Mouse (Mus musculus) kidney, embryonic 15.5 days (tissue): ENCODE data around the gene Pak6. TPM values are rescaled to one million over a fixed set of nuclear protein-coding genes. Genes with fewer than 3 reads are reported as not detected.

Source experiments
- ATAC-seq: fragments of 200-750 bp; cut with Nextera tagmentation; replicated peaks from 2 replicates; pipeline ENCODE4 v1.8.0; 2017; ENCODE audit warnings: moderate TSS enrichment; ENCODE audit not compliant: low FRiP score
- H3K27ac ChIP-seq: fragments of 300-500 bp; sonication (generic); 2 replicates; pipeline ENCODE4 v1.5.1; 2015; ENCODE audit warnings: mild to moderate bottlenecking, inconsistent platforms
- H3K27me3 ChIP-seq: fragments of 300-500 bp; sonication (generic); 2 replicates; pipeline ENCODE4 v1.6.1; 2015; ENCODE audit warnings: inconsistent platforms
- H3K36me3 ChIP-seq: fragments of 300-500 bp; sonication (generic); 2 replicates; pipeline ENCODE4 v1.6.1; 2015; ENCODE audit warnings: inconsistent platforms
- H3K4me1 ChIP-seq: fragments of 300-500 bp; sonication (generic); 2 replicates; pipeline ENCODE4 v1.6.1; 2015; ENCODE audit warnings: inconsistent platforms
- H3K4me2 ChIP-seq: fragments of 300-500 bp; sonication (generic); 2 replicates; pipeline ENCODE4 v1.6.1; 2015; ENCODE audit warnings: moderate library complexity, mild to moderate bottlenecking, inconsistent platforms
- H3K4me3 ChIP-seq: fragments of 300-500 bp; sonication (generic); replicated peaks from 2 replicates; pipeline ENCODE4 v1.5.1; 2015; ENCODE audit warnings: mild to moderate bottlenecking, inconsistent platforms
- H3K9ac ChIP-seq: fragments of 300-500 bp; sonication (generic); 2 replicates; pipeline ENCODE4 v1.6.1; 2015; ENCODE audit warnings: mild to moderate bottlenecking, inconsistent platforms
- H3K9me3 ChIP-seq: fragments of 300-500 bp; sonication (generic); replicated peaks from 2 replicates; pipeline ENCODE4 v1.6.1; 2016; ENCODE audit warnings: inconsistent platforms
- WGBS: fragments of 180-500 bp; shearing (Covaris S2); methylation state at CpG from one replicate; pipeline ENCODE4 v1.1.7; 2015; ENCODE audit warnings: mixed read lengths; 5-methylcytosine and 5-hydroxymethylcytosine counted together
- polyA plus RNA-seq: library from polyadenylated mRNA; unstranded; fragments of >200 nt; fragmentation: Nextera tagmentation; extraction: Ambion mirVana; gene quantifications from 2 replicates; pipeline ENCODE4 v1.2.1, GENCODE M21; 2015

Pak6 gene
- polyA plus RNA-seq, 1 experiment from 2014 or later, result 1.3 TPM

DNA sequence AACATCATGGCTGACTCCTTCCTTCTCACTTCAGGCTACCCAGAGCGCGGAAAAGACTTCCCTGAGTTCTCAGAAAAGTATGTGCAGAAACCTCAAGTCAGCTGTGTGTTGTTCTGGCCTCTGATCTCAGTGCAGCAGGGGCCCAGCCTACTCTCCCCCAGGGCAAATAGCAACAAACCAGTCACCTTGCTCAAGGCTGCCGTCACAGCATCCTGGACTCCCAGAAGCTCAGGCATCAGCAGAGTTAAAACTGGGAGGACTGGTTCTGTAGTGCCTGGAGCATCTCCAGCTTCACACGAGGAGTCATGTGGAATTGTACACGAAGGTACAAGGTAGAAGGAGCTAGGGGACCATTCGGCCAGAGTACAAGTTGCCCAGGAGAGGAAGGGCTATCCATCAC, 6.1 kb downstream of the Pak6 start:
- H3K4me1 ChIP-seq, result 0 out of 2 replicates have a peak, but pooled peaks cover 4% of the 10 kb centered on the region
- H3K4me2 ChIP-seq, result no peak overlapping the region
- WGBS, result 63% methylated on average over 6 of the region's 6 CpGs
- H3K9me3 ChIP-seq, result no peaks in the 10 kb centered on the region
- peak; percentile 38; the same call in 1 of the 2 replicates for ATAC-seq
- no peak overlapping the region for H3K9ac ChIP-seq
- no peaks in the 10 kb centered on the region for H3K36me3 ChIP-seq
- peaks cover 40% of the 10 kb centered on the region for H3K27me3 ChIP-seq
- peak overlapping the region; percentile 56 for H3K27ac ChIP-seq
- H3K4me3 ChIP-seq, result no peak overlapping the region

- Histone ChIP-seq H3K4me3 (no peak overlapping the region), H3K9ac (no peak overlapping the region), H3K27ac (peak overlapping the region; percentile 56; the same call in 1 of the 2 replicates), H3K36me3 (no peaks in the 10 kb centered on the region), H3K4me1 (0 out of 2 replicates have a peak, but pooled peaks cover 4% of the 10 kb centered on the region), H3K27me3 (peaks cover 42% of the 10 kb centered on the region), H3K9me3 (no peaks in the 10 kb centered on the region), H3K4me2 (no peak overlapping the region)
- 34% methylated on average over 2 of the region's 2 CpGs for WGBS
- ATAC-seq, result no peak
Observed at GRCm38 (mm10) chr2:118669785-118670184, 6.7 kb downstream of the Pak6 start.

- H3K4me2 ChIP-seq, result no peak overlapping the region
- peaks cover 58% of the 10 kb centered on the region for H3K27me3 ChIP-seq
- H3K27ac ChIP-seq, result no peak overlapping the region
- no peak overlapping the region for H3K4me3 ChIP-seq
- peaks cover 6% of the 10 kb centered on the region for H3K4me1 ChIP-seq
- no peaks in the 10 kb centered on the region for H3K36me3 ChIP-seq
- WGBS, result 36% methylated on average over 1 of the region's 1 CpGs
- no peak overlapping the region for H3K9ac ChIP-seq
- ATAC-seq, result no peak
- H3K9me3 ChIP-seq, result no peaks in the 10 kb centered on the region
Observed at GRCm38 (mm10) chr2:118671728-118672127, 8.6 kb downstream of the Pak6 start.

DNA sequence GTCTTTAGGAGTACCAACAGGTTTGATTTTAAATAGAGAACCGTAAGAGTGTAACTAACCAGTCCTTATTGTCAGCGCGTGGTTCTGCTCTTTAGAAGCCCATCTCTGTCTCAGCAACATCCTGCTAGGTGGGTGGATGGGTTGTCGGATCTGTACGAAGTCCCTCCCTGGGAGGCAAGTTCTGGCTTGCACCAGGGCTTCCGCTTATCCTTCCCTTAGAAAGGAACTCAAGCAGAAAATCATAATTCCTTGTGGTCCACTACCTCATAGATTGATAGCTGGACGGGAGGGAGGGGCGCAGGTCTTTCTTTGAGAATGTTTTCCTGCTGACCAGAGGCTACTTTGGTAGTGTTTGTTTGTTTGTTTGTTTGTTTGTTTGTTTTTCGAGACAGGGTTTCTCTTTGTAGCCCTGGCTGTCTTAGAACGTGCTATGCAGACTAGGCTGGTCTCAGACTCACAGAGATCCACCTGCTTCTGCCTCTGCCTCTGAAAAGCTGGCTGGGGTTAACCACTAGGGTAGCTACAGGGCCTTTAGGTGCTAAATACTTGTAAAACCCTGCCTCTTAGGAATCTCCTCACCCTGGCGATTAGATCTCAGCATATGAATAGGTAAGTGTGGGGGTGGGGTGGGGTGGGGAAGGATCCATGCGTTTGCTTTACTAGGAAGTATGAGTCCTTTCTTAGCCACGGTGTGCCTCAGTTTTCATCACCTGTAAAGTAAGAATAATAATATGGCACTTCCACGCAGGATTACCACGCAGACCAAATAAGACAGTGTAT, 10.8 kb downstream of the Pak6 start:
- H3K9me3 ChIP-seq, result no peaks in the 10 kb centered on the region

DNA sequence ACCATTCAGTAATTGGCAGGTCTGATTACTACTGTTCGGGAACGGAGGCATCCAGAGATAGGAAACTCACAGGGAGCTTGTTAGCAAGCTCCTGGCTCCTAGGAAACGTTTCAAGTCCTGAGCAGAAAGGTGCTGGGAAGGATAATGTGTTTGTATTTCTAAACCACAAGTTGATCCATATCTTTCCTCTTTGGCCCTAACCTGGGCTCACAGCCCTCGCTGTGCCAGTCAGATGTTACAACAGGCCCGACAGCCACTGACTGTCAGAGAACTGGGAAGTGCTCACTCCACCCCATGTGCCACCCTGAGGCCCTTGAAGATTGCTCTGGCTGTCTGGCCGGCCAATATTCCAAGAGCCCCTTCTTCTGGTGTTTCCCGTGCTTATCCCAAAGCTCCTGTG, 11.4 kb downstream of the Pak6 start:
- ATAC-seq, result no peak
- no peak overlapping the region for H3K4me2 ChIP-seq
- H3K27me3 ChIP-seq, result peaks cover 86% of the 10 kb centered on the region
- H3K36me3 ChIP-seq, result no peaks in the 10 kb centered on the region
- H3K9ac ChIP-seq, result no peak overlapping the region
- WGBS, result 13% methylated on average over 7 of the region's 7 CpGs
- H3K4me3 ChIP-seq, result no peak overlapping the region
- no peaks in the 10 kb centered on the region for H3K9me3 ChIP-seq
- H3K4me1 ChIP-seq, result peaks cover 15% of the 10 kb centered on the region
- no peak overlapping the region for H3K27ac ChIP-seq

More for the DNA sequence above, 10.8 kb downstream of the Pak6 start:
- peaks cover 16% of the 10 kb centered on the region for H3K4me1 ChIP-seq
- no peak overlapping the region for H3K27ac ChIP-seq
- H3K4me2 ChIP-seq, result no peak overlapping the region
- H3K27me3 ChIP-seq, result peaks cover 79% of the 10 kb centered on the region
- H3K4me3 ChIP-seq, result no peak overlapping the region
- ATAC-seq, result no peak
- no peaks in the 10 kb centered on the region for H3K36me3 ChIP-seq
- no peak overlapping the region for H3K9ac ChIP-seq
- 24% methylated on average over 15 of the region's 15 CpGs for WGBS

DNA sequence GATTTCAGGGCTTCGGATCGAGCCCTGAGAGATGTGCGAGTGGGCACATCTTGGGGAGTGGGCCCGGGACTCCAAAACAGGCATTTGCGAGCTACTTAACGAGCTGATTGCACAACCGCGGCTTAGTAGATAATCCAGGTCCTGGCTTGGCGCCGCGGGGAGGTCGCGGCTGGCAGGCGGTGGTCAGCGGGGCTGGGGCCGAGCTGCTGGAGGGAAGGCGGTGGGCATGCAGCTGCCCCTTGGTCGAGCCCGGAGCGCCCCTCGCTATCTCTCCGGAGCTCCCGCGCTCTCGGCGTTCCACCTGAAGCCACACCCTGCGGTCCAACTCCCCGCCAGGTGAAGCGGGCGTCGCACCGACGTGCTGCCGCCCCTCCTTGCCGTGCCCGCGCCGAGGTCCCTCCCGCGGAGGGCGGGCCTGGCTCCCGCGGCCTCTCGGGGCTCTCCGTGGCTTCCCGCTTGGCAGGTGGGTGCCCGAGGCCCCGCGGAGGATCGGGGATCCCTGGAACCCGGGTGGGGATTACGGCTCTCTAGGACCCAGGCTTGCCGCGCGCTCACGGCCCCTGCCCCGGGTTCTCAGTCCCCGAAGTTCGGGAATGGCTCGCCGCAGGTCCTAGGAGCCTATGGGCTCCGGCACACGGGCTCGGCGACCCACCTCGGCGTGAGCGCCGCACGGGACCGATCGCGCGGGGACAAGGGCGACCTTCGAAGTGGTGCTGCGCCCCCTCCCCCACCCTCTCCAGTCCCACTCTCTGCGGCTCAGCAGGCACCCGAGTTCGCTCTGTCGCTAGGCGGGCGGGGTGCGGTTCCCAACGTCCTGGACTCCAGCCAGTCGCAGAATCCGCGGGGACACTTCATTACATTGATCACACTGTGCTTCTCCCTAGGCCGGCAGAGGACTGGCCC, 14.0 kb downstream of the Pak6 start:
- peak; percentile 61 for ATAC-seq
- under 1% methylated on average over 88 of the region's 89 CpGs for WGBS

GRCm38 (mm10) chr2:118677817-118678216, 14.7 kb downstream of the Pak6 start:
- Histone ChIP-seq H3K9ac (no peak overlapping the region; the same call in 1 of the 2 replicates), H3K36me3 (no peaks in the 10 kb centered on the region), H3K9me3 (no peaks in the 10 kb centered on the region), H3K27ac (no peak overlapping the region), H3K4me1 (peaks cover 14% of the 10 kb centered on the region), H3K27me3 (peaks cover 87% of the 10 kb centered on the region), H3K4me3 (peak overlapping the region; percentile 44), H3K4me2 (peak overlapping the region; percentile 88)
- ATAC-seq, result no peak
- 11% methylated on average over 4 of the region's 4 CpGs for WGBS

More for the DNA sequence above, 14.0 kb downstream of the Pak6 start:
- no peak overlapping the region for H3K27ac ChIP-seq
- no peaks in the 10 kb centered on the region for H3K36me3 ChIP-seq
- H3K4me3 ChIP-seq, result peak overlapping the region; percentile 44
- H3K9ac ChIP-seq, result peak overlapping the region; percentile 35
- H3K4me1 ChIP-seq, result peaks cover 12% of the 10 kb centered on the region
- H3K9me3 ChIP-seq, result no peaks in the 10 kb centered on the region
- peaks cover 92% of the 10 kb centered on the region for H3K27me3 ChIP-seq
- H3K4me2 ChIP-seq, result peak overlapping the region; percentile 88

DNA sequence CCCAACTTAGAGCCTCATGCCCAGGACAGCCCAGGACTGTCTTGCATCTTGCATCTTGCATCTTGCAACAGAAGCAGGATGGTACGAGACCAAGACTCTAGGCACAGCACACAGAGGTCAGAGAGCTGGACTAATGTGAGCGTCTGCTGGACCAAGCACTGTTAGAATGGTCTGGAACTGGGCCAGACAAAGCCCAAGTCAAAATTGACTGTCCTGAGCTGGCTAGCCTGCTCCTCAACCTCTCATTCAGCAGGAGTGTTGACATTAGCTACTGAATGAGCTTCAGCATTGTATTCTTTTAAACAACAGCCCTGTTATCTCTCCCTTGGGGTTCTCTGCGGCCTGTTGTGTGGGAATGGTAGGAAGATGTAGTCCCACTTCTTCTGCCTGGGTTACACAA, 16.5 kb downstream of the Pak6 start:
- Histone ChIP-seq H3K4me1 (peaks cover 14% of the 10 kb centered on the region), H3K27ac (no peak overlapping the region), H3K9me3 (no peaks in the 10 kb centered on the region), H3K36me3 (no peaks in the 10 kb centered on the region), H3K9ac (no peak overlapping the region), H3K27me3 (peaks cover 74% of the 10 kb centered on the region), H3K4me3 (no peak overlapping the region), H3K4me2 (no peak overlapping the region)
- no peak for ATAC-seq
- WGBS, result 72% methylated on average over 3 of the region's 3 CpGs

GRCm38 (mm10) chr2:118680926-118681325, 17.8 kb downstream of the Pak6 start:
- H3K4me1 ChIP-seq, result peaks cover 14% of the 10 kb centered on the region
- no peaks in the 10 kb centered on the region for H3K36me3 ChIP-seq
- no peak overlapping the region for H3K9ac ChIP-seq
- H3K4me3 ChIP-seq, result no peak overlapping the region
- H3K9me3 ChIP-seq, result no peaks in the 10 kb centered on the region
- WGBS, result 86% methylated on average over 6 of the region's 6 CpGs
- H3K27me3 ChIP-seq, result peaks cover 62% of the 10 kb centered on the region
- H3K4me2 ChIP-seq, result no peak overlapping the region
- H3K27ac ChIP-seq, result no peak overlapping the region
- ATAC-seq, result no peak

DNA sequence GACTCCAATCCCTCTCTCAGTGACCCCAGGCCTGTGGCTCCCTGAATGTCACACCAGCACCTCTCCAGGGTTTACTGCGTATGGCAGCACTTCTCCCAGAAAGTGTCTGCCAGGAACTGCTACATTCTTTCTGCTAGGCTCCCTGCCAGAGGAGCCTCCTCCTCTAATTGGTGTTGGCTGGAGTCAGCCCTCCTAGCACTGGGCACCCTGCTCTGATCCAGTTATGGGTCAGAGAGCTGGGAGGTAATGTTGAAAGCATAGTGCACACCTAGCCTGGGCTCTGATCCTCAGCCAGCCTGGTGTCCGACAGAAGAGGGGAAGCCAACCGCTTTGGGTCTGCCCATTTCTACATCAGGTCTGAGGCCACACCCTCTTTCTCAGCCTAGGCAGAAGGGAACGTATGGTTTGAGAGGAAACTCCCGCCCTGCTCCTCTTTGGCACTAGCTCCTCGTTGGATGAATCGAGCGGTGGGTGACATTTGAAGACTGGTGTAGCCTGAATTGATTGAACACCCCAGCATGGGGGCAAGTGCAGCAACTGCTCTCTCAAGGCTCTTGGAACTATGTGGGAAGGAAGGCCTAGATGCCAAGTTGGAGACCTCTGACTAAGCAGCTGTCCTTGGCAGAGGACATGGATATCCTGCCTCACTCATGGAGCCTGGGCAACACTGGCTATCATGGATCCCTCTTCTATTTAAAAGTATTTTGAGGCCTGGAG, 19.6 kb downstream of the Pak6 start:
- no peaks in the 10 kb centered on the region for H3K9me3 ChIP-seq
- H3K4me3 ChIP-seq, result no peak overlapping the region
- peaks cover 49% of the 10 kb centered on the region for H3K27me3 ChIP-seq
- H3K36me3 ChIP-seq, result no peaks in the 10 kb centered on the region
- no peak overlapping the region for H3K27ac ChIP-seq
- H3K4me2 ChIP-seq, result no peak overlapping the region
- WGBS, result 51% methylated on average over 8 of the region's 8 CpGs
- H3K4me1 ChIP-seq, result peaks cover 3% of the 10 kb centered on the region
- no peak for ATAC-seq
- H3K9ac ChIP-seq, result no peak overlapping the region

GRCm38 (mm10) chr2:118685088-118685487, 22.0 kb downstream of the Pak6 start:
- H3K36me3 ChIP-seq, result no peaks in the 10 kb centered on the region
- no peak overlapping the region for H3K27ac ChIP-seq
- H3K9ac ChIP-seq, result no peak overlapping the region
- ATAC-seq, result no peak
- 72% methylated on average over 4 of the region's 4 CpGs for WGBS
- no peak overlapping the region for H3K4me2 ChIP-seq
- no peak overlapping the region for H3K4me3 ChIP-seq
- H3K9me3 ChIP-seq, result no peaks in the 10 kb centered on the region
- peaks cover 34% of the 10 kb centered on the region; the same call in 1 of the 2 replicates for H3K27me3 ChIP-seq
- H3K4me1 ChIP-seq, result 0 out of 2 replicates have a peak, but pooled peaks cover 3% of the 10 kb centered on the region
